Mouse (Mus musculus) hindbrain, embryonic 10.5 days (tissue): ENCODE measurements around the gene Snrnp35. TPM values are rescaled to one million over a fixed set of nuclear protein-coding genes. Genes with fewer than 3 reads are reported as not detected.
A peak's percentile ranks its signal among the peaks of the same experiment; 100 is the strongest.

Source experiments
- DNase-seq: peaks from one replicate; pipeline ENCODE4 v3.0.0-alpha.2; 2017; ENCODE audit warnings: low spot score
- H3K27ac ChIP-seq: fragments of 300-500 bp; sonication (generic); 2 replicates; pipeline ENCODE4 v1.5.1; 2016; ENCODE audit warnings: mild to moderate bottlenecking, moderate library complexity
- H3K27me3 ChIP-seq: fragments of 300-500 bp; sonication (generic); 2 replicates; pipeline ENCODE4 v1.6.1; 2016; ENCODE audit warnings: mild to moderate bottlenecking; ENCODE audit not compliant: poor library complexity, insufficient read depth, severe bottlenecking
- H3K36me3 ChIP-seq: fragments of 300-500 bp; sonication (generic); 2 replicates; pipeline ENCODE4 v1.6.1; 2016; ENCODE audit warnings: mild to moderate bottlenecking, moderate library complexity
- H3K4me1 ChIP-seq: fragments of 300-500 bp; sonication (generic); replicated peaks from 2 replicates; pipeline ENCODE4 v1.6.1; 2016; ENCODE audit warnings: mild to moderate bottlenecking
- H3K4me3 ChIP-seq: fragments of 300-500 bp; sonication (generic); 2 replicates; pipeline ENCODE4 v1.5.1; 2016; ENCODE audit warnings: mild to moderate bottlenecking, moderate library complexity
- H3K9me3 ChIP-seq: fragments of 300-500 bp; sonication (generic); 2 replicates; pipeline ENCODE4 v1.6.1; 2016; ENCODE audit warnings: mild to moderate bottlenecking, moderate library complexity
- WGBS: fragments of 180-500 bp; shearing (Covaris S2); methylation state at CpG from one replicate; pipeline ENCODE4 v1.1.7; 2016; 5-methylcytosine and 5-hydroxymethylcytosine counted together
- polyA plus RNA-seq: library from polyadenylated mRNA; unstranded; fragments of >200 nt; fragmentation: Nextera tagmentation; extraction: Ambion mirVana; gene quantifications from 2 replicates; pipeline ENCODE4 v1.2.1, GENCODE M21; 2016

The Snrnp35 gene
- polyA plus RNA-seq, 1 experiment from 2014 or later, result 29.7 TPM

- H3K9me3 ChIP-seq, result no peaks in the 10 kb centered on the region
- no peak overlapping the region for H3K4me3 ChIP-seq
- 88% methylated on average over 6 of the region's 6 CpGs for WGBS
- no peaks in the 10 kb centered on the region for H3K27me3 ChIP-seq
- no peak for DNase-seq
- peaks cover 45% of the 10 kb centered on the region for H3K36me3 ChIP-seq
- no peak overlapping the region for H3K27ac ChIP-seq
- no peaks in the 10 kb centered on the region for H3K4me1 ChIP-seq
These were observed 13.4 kb upstream of the Snrnp35 start for GRCm38 (mm10) chr5:124469486-124469885.

GRCm38 (mm10) chr5:124470591-124471171 lies 12.3 kb upstream of the Snrnp35 start:
- no peaks in the 10 kb centered on the region for H3K9me3 ChIP-seq
- no peaks in the 10 kb centered on the region for H3K27me3 ChIP-seq
- no peak for DNase-seq
- no peak overlapping the region for H3K4me3 ChIP-seq
- H3K4me1 ChIP-seq, result peaks cover 6% of the 10 kb centered on the region
- H3K36me3 ChIP-seq, result peaks cover 45% of the 10 kb centered on the region
- H3K27ac ChIP-seq, result no peak overlapping the region
- WGBS, result 86% methylated on average over 6 of the region's 6 CpGs

- no peak for DNase-seq
- WGBS, result 75% methylated on average over 1 of the region's 1 CpGs
- Histone ChIP-seq H3K36me3 (0 out of 2 replicates have a peak, but pooled peaks cover 4% of the 10 kb centered on the region), H3K4me3 (peak overlapping the region; percentile 86; the same call in 1 of the 2 replicates), H3K9me3 (no peaks in the 10 kb centered on the region), H3K4me1 (peaks cover 41% of the 10 kb centered on the region), H3K27ac (peak overlapping the region; percentile 71; the same call in 1 of the 2 replicates), H3K27me3 (no peaks in the 10 kb centered on the region)
These were observed 4.1 kb upstream of the Snrnp35 start for GRCm38 (mm10) chr5:124478873-124479204.

GRCm38 (mm10) chr5:124480119-124480518 lies 2.8 kb upstream of the Snrnp35 start:
- Histone ChIP-seq H3K4me1 (peaks cover 50% of the 10 kb centered on the region), H3K27ac (no peak overlapping the region), H3K4me3 (no peak overlapping the region), H3K27me3 (no peaks in the 10 kb centered on the region), H3K36me3 (no peaks in the 10 kb centered on the region), H3K9me3 (no peaks in the 10 kb centered on the region)
- 54% methylated on average over 4 of the region's 4 CpGs for WGBS
- DNase-seq, result no peak

- no peak overlapping the region for H3K27ac ChIP-seq
- no peak overlapping the region for H3K4me3 ChIP-seq
- peaks cover 6% of the 10 kb centered on the region; the same call in 1 of the 2 replicates for H3K36me3 ChIP-seq
- H3K9me3 ChIP-seq, result no peaks in the 10 kb centered on the region
- H3K4me1 ChIP-seq, result peaks cover 37% of the 10 kb centered on the region
- no peaks in the 10 kb centered on the region for H3K27me3 ChIP-seq
- WGBS, result 93% methylated on average over 4 of the region's 4 CpGs
- DNase-seq, result no peak
These were observed 1.2 kb upstream of the Snrnp35 start for GRCm38 (mm10) chr5:124481714-124482113.

- H3K4me1 ChIP-seq, result peaks cover 29% of the 10 kb centered on the region
- H3K27ac ChIP-seq, result peak overlapping the region; percentile 99
- WGBS, result 9% methylated on average over 13 of the region's 13 CpGs
- H3K9me3 ChIP-seq, result no peaks in the 10 kb centered on the region
- H3K4me3 ChIP-seq, result peak overlapping the region; percentile 80
- no peaks in the 10 kb centered on the region for H3K27me3 ChIP-seq
- peaks cover 11% of the 10 kb centered on the region for H3K36me3 ChIP-seq
- DNase-seq, result peak; percentile 59
These were observed 433 bp upstream of the Snrnp35 start for GRCm38 (mm10) chr5:124482436-124482965.

GRCm38 (mm10) chr5:124483655-124484396 lies 892 bp downstream of the Snrnp35 start:
- Histone ChIP-seq H3K36me3 (peaks cover 23% of the 10 kb centered on the region), H3K27ac (peak overlapping the region; percentile 99), H3K4me3 (peak overlapping the region; percentile 80), H3K9me3 (no peaks in the 10 kb centered on the region), H3K27me3 (no peaks in the 10 kb centered on the region), H3K4me1 (peaks cover 18% of the 10 kb centered on the region)
- no peak for DNase-seq
- 9% methylated on average over 15 of the region's 15 CpGs for WGBS

GRCm38 (mm10) chr5:124485654-124486053 lies 2.7 kb downstream of the Snrnp35 start:
- Histone ChIP-seq H3K27ac (no peak overlapping the region), H3K4me1 (peaks cover 15% of the 10 kb centered on the region), H3K36me3 (peaks cover 40% of the 10 kb centered on the region), H3K4me3 (no peak overlapping the region), H3K27me3 (no peaks in the 10 kb centered on the region), H3K9me3 (no peaks in the 10 kb centered on the region)
- WGBS, result 91% methylated on average over 5 of the region's 5 CpGs
- no peak for DNase-seq

- no peaks in the 10 kb centered on the region for H3K9me3 ChIP-seq
- H3K27me3 ChIP-seq, result no peaks in the 10 kb centered on the region
- WGBS, result 96% methylated on average over 3 of the region's 3 CpGs
- no peak for DNase-seq
- H3K27ac ChIP-seq, result no peak overlapping the region
- no peak overlapping the region for H3K4me3 ChIP-seq
- H3K36me3 ChIP-seq, result peaks cover 72% of the 10 kb centered on the region
- peaks cover 9% of the 10 kb centered on the region for H3K4me1 ChIP-seq
These were observed 6.0 kb downstream of the Snrnp35 start for GRCm38 (mm10) chr5:124488885-124489284.

GRCm38 (mm10) chr5:124491732-124492131 lies 8.8 kb downstream of the Snrnp35 start:
- Histone ChIP-seq H3K4me3 (no peak overlapping the region), H3K27ac (no peak overlapping the region), H3K4me1 (peaks cover 19% of the 10 kb centered on the region), H3K27me3 (no peaks in the 10 kb centered on the region), H3K36me3 (peaks cover 90% of the 10 kb centered on the region), H3K9me3 (no peaks in the 10 kb centered on the region)
- 93% methylated on average over 4 of the region's 4 CpGs for WGBS
- DNase-seq, result no peak

- H3K4me3 ChIP-seq, result no peak overlapping the region
- DNase-seq, result no peak
- 91% methylated on average over 4 of the region's 4 CpGs for WGBS
- peaks cover 91% of the 10 kb centered on the region for H3K36me3 ChIP-seq
- H3K27me3 ChIP-seq, result no peaks in the 10 kb centered on the region
- H3K4me1 ChIP-seq, result peaks cover 24% of the 10 kb centered on the region
- H3K27ac ChIP-seq, result no peak overlapping the region
- H3K9me3 ChIP-seq, result no peaks in the 10 kb centered on the region
These were observed 9.7 kb downstream of the Snrnp35 start for GRCm38 (mm10) chr5:124492618-124493017.

- no peak for DNase-seq
- peaks cover 91% of the 10 kb centered on the region for H3K36me3 ChIP-seq
These were observed 10.5 kb downstream of the Snrnp35 start for GRCm38 (mm10) chr5:124493455-124493854.

GRCm38 (mm10) chr5:124495547-124495946 lies 12.6 kb downstream of the Snrnp35 start:
- 49% methylated on average over 7 of the region's 7 CpGs for WGBS
- Histone ChIP-seq H3K9me3 (no peaks in the 10 kb centered on the region), H3K4me3 (no peak overlapping the region), H3K27ac (peak overlapping the region; percentile 69), H3K27me3 (no peaks in the 10 kb centered on the region), H3K36me3 (peaks cover 75% of the 10 kb centered on the region), H3K4me1 (peaks cover 41% of the 10 kb centered on the region)
- no peak for DNase-seq

More at GRCm38 (mm10) chr5:124493455-124493854, 10.5 kb downstream of the Snrnp35 start:
- H3K9me3 ChIP-seq, result no peaks in the 10 kb centered on the region
- H3K4me1 ChIP-seq, result peaks cover 30% of the 10 kb centered on the region
- H3K4me3 ChIP-seq, result no peak overlapping the region
- H3K27ac ChIP-seq, result no peak overlapping the region
- 92% methylated on average over 11 of the region's 11 CpGs for WGBS
- H3K27me3 ChIP-seq, result no peaks in the 10 kb centered on the region
